Mouse (Mus musculus): ENCODE measurements around the gene Nfib.

The Nfib gene

DNA sequence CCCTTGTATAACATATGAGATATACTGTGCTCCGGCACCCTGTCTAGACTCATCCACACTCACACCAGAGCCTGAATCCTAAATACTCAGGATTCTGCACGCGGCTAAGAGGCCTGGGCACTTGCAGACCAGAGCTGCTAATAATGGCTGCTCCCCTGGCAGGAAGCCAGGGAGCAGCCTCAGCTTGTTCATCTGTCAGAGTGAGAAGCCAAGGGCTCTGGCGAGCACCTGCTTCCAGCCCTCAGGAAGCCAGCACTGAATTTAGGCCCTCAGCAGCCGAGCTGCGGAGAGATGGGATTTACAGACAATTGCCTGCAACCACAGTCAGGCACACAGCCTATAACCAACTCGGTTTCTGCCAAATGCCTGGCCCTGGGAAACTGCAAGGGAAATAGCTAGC lies 15.3 kb downstream of the Nfib start:
- no peak for DNase-seq (ENCODE audit: low spot score)

DNA sequence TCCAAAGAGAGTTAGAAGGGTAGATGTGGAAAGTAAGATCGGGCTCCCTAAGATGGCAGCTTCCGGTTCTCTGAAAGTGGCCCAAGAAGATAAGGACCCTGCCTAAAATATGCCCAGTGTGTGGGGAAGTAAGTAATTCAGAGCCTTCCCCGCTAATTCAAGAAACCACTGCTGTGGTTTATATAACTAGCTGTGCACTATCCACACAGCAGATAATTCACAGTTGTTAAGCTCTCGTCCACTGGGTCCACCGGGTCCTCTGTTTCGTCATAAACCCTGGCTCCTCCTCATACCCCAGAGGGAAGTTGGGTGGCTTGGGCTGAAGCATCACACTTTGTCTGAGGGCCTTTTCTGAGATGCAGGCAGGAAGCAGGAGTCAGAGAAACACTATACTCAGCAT lies 19.5 kb downstream of the Nfib start:
- DNase-seq (ENCODE audit: low spot score) = no peak

DNA sequence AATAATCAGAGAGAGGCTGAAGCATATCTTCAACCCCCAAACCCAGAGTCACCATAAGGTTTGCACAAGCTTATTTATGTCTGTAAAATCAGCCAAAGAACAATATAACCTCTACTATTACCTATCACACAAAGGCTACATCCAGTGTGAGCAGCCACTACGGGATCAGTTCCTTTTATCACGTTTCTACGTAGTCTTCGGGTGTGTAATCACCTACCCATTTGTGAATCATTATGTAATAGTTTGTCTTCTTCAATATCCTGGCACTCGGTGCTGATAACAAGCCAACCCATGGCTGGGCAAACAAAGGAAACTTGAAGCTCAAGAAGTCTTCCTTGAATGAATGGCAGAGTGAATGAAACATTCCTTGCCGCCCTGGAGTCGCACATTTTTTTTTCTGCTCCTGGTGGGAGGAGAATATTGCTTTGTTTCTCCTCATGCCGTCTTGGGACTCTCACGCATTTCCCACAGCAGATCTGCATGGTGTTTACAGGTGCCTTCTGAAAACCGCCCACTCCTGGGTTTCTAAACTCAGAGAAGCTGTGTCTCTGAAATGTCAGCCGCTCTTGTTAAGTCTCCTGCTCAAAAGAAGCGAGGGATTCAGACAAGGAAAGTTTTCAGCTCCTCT lies 21.3 kb downstream of the Nfib start:
- DNase-seq (ENCODE audit: low spot score) = no peak

DNA sequence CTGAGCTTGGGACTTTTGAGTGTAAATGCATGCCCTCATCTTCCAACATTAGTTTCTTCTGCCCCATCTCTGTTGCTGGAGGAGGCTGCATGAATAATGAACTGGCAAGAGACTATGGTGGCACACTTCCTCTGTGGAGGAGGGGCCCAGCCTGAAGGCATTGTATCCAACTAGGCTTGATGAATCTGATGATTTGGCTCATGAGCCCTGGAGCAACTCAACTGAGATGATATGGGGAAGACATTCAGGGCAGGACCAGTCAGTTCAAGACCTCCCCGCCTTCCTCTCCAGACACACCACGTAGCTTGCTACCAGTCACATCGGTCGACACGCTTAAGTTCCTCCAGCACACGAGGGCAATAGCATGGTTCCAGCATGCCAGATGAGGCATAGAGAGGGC lies 22.0 kb downstream of the Nfib start:
- DNase-seq (ENCODE audit: low spot score) = no peak

DNA sequence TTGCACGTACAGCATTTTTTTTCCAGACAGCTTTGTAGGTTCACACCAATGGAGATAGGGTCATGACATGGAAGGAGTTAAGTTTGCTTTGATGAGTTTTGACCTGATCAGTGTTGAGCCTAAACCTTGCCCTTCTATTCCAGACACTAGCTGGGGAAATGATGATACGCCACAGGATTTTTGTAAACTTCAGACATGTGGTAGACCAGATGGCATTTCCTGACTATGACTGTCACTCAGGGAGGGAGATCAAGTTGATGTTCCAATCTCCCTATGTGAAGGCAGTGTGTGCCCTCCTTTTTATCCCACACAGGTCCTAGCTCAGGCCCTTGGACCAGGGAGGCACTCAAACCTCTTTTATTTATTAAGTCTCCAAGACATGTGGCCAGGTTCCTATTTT lies 29.4 kb downstream of the Nfib start:
- no peak for DNase-seq (ENCODE audit: low spot score)

DNA sequence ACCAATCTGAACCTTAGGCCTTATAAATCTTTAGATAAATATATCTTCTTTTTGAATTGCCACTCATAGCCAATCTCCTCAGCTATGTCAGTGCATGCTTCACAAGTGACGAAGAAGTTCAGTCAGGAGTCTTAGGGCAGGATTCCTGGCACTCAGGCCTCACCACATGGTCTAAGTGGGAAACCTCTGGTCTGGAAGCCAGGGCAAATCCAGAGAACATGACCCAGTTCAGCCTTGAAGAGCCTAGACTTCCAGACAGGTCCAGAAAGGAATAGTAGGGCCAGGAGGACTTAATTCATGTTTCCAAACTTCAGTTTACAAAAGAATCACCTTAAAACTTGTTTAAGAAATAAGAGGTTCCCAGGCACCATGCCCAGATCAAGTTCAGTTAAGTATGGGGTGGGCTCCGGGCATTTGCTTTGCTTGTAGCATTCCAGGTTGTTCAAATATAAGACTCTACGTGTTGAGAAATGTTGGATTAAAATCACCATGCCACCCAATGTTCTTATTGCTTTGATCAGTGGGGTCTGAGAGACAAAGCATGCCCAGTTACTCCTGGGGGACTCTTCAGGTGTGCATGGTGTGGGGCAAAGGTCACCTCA lies 38.2 kb downstream of the Nfib start:
- DNase-seq (ENCODE audit: low spot score) = no peak

DNA sequence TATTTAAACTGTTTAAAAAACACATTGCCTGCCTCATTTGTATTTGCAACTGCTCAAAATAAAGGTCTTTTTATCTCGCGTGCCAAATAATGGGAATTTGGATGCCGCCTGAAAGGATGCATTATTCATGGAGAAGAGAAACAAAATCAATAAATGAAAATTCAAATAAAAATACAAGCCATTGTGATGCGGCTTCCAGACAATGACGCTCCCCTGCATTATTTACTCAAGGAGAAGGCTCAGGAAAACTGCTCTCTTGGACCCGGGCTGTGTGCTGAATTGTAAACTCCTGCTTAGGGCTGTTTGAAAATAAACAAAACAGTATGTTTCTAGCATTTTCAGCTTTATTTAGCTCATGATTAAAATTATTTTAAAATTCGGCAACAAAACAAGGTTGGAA lies 41.1 kb downstream of the Nfib start:
- no peak for DNase-seq (ENCODE audit: low spot score)

DNA sequence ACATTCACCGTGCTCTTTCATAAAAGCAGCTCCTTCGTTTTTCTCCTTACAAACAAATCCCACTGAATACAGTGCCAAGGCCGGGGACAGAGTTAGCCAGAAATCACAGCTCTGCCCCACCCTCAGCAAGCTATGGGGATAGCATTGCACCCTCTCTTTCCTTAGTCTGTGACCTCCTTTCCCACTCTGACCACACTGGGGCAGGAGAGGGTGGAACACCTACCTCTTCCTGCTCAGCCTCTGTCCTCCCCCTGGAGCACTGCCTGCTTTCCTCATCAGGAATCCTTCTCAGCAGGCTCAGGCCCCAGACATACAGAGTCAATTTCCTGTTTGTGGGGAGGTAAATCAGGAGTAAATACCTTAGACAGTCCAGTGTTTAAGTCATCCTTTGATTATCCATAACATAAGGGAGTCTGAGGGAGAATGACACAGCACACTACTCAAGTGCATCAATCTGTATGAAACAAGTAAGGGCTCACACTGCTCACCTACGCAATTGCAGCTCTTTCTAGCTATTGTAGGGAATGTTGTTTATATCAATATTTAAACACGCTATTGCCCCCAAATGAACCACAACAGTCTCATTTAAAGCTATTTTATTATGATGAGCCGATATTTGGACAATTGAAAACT lies 41.7 kb downstream of the Nfib start:
- no peak for DNase-seq (ENCODE audit: low spot score)

DNA sequence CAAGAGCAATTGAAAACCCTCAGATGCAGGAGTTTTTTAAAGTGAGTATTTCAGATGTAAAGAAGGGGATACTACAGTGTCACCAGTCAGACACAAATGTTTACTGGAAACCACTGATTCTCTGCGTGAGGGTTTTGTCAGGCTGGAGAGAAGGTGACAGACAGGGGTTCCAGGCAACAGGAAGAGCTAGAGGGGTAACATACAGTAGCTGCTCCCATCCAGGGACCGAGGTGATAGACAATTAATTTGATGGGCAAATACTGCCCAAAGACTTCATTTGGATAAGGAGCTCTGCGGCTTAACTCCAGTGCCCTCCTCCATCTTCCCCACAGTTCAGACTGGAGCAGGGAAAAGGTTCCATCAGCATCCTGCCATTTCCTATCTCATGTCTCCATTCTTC lies 42.9 kb downstream of the Nfib start:
- DNase-seq (ENCODE audit: low spot score) = no peak

DNA sequence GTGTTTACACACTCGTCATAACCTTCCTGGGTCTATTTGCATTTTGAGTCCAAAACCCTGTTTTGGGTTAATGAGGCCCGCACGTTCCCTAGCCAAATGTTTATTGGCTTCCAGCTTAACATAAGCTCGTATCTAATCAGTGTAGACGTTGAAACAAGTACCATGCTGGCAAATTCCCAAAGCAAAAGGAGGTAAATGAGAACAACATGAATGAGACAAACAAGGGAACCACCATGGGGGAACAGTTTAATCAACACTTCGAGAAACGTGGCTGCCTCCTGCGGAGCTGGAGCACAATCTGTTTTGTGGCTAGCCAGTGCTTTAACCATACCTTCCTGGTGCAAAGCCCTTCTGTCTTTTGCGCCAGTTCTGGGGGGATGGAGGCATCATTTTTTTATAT lies 43.3 kb downstream of the Nfib start:
- no peak for DNase-seq (ENCODE audit: low spot score)

DNA sequence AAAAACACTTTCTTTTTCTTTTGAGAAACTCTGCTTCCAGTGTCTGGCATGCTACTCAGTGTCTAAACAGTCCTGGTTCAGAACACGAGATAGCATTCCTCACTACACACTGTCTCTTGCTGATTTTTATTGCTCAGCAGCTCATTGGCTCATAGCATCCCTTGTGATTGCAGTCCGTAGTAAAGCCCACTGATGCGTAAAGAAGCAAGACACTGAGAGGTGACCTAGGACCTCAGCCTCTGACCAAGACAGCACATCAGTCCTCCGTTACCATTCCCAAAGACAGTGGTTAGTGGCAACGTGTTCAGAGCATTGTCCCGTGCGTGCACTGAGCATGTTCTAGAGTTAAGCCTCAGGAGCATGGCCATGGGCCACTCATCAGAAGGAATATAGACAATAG lies 44.3 kb downstream of the Nfib start:
- DNase-seq (ENCODE audit: low spot score) = no peak

DNA sequence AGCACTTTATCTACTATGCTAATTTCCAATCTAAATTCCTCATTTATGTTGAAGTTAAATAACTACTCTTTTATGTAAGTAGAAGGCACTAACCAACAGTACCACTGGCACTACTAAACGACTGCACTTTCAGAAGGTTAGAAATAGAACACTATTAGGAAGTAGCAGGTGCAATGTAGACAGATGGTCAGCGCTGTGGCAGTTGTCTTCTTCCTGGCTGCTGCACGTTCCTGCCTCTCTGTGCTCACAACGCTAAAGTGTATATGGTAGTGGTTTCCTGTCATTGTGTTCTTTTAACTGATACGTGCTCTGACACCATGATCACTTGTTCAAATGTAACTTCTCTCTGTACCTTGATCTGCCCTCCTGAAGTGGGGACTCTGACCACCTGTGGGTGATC lies 59.9 kb downstream of the Nfib start:
- DNase-seq (ENCODE audit: low spot score) = no peak

DNA sequence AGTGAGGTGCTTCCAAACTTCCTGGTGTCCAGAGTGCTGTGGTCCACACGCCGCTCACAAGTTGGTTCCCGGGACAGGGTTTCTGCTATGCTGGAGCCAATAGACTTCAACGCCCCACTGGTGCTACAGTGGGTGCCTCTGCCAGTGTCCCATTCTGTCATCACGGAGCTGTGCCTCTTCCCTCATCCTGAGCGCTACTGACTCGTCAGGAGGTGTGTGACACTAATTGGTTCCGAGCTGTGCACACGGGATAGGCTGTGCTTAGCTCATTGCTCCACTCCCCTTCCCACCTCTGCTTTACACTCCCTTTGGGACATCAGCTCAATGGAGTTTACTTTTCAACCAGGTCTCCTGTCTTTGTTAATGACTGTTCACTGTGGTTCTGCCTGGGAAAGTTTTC lies 60.8 kb downstream of the Nfib start:
- no peak for DNase-seq (ENCODE audit: low spot score)

DNA sequence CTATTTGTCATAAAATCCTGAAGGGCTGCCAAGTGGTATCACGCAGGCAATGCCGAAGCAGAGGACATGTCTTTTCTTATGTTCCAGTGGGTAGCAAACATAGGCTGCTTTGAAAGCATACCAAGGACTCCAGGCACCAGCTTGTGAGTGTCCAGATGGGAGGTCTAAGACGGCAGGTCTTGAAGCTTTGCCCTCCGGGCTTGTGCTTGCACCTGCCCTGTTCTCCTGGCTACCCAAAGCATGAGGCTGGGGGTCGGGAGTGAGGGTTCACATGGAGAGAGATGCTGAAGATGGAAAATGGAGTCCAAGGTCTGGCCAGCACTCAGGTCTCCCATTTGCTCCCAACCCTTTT lies 61.8 kb downstream of the Nfib start:
- no peak for DNase-seq (ENCODE audit: low spot score)

DNA sequence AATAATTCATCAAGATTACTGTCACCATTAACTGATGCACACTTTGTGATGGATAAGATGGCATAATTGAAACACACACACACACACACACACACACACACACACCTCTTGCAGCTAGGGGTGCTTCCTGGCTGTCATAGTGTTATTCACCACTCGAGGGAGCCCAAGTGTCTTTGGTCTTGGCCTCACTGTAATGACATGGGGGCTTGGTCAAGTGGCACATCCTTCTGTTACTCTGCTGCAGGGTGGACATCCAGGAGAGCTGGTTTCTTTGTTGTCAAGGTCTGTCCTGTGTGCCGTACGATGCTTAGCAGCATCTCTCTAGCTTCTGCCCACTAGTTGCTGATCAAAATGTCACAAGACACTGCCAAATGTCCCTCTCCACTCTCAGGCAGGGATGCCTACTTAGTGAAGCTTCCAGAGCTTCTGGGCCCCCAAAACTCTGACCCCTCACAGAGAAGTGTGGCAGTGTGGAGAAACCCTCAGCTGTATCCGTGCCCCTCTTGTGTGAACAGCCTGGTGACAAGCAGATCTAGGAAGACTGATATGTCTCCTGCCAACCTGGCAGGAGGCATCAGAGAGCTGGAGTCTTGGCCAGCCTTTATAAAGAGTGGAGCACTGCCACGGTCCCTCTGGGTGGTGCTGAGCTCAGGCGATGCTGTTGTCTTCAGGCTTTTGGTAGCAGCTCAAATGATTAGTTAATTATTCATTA lies 62.4 kb downstream of the Nfib start:
- no peak for DNase-seq (ENCODE audit: low spot score)

DNA sequence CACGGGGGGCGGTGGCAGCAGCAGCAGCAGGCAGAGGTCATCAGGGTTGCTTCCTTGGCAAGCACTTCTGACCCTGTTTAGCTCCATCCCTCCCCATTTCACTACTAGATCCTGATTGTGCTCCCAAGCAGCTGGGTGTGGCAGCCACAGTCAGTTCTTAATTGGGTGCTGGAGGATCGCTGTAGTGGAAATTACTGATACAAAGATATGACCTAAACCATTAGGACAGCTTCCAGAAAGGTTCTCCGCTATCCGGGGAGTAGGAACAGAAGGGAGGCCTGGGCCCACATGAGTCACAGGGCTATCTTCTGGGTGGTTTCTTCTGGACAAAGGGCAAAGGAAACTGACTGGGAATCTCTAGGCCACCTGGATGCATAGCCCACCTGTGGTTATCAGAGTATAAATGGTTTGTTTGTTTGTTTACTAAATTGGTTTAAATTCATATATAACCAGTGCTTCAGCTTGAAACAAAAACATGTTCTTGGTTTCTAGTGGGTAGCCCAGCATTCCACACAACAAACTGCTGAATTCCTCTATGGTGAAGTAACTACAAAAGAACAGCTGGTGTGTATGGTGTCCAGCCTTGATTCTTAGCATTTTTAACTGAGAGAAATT lies 64.4 kb downstream of the Nfib start:
- DNase-seq (ENCODE audit: low spot score) = no peak

DNA sequence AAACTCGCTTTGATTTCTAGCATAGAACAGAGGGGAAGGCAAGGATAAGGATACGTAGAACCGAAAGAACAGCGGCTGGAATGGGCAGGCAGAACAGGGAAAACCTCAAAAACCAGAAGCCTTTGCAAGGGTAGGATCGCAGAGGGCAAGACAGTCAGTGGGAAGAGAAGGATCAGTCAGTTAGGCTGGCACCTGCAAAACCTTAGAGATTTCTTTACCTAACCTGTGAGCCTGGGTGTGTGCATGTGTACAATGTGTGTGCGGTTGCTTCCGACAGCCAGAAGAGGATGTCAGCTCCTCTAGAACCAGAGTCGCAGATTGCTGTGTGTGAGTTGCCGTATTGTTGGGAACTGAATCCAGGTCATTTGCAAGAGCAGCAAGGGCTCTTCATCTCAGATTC lies 67.3 kb downstream of the Nfib start:
- no peak for DNase-seq (ENCODE audit: low spot score)

DNA sequence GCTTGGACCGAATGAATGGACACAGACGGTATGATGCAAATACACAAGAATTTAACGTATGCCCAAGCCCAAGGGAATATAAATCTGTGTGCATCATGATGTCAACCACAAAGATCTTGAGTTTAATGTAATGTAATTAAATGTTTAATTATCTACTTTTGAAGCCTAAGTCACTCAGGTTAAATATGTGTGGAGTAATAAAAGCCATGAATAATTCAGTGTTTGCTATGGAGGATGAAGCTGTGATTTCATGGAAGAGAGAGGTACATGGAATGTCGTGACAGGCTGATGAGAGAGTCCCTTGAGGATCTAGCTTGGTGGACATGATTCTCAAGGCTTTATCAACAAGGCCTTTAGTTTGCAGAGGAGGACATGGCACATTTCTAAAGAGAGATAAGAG lies 67.9 kb downstream of the Nfib start:
- DNase-seq (ENCODE audit: low spot score) = no peak

DNA sequence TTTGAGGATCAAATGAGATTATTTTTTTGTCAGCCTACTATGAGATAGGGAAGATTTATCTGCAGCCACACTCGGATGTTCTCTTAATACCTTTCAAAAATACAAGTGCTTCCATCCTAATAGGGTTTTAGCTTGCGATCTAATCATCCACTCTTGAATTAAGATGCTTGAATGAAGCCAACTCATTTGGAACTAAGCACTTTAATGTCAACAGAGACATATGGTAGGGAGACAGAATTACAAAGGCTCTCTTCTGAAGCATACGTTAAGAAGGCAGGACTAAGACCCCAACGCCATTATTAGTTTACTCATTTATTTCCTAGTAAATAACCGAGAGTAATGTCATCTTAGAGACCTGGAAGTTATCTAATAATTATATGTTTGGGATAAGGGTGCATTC lies 68.9 kb downstream of the Nfib start:
- DNase-seq (ENCODE audit: low spot score) = no peak

DNA sequence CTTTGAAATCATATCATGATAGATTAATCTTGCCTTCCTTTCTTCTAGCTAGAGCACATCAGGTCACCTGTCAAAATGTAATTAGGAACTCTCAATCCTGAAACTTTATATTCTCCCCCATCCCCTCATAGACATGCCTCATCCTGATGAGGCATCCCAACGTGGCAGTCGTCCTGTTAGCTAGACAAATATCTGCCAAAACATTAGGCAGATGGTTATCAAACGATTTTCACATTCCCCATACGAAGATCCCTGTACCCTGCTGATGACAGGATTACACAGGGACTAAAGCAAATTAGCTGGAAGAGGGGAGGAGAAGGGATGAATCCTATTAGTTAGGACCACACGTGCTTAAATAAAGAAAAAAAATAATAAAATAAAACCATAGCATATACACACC lies 69.7 kb downstream of the Nfib start:
- no peak for DNase-seq (ENCODE audit: low spot score)

DNA sequence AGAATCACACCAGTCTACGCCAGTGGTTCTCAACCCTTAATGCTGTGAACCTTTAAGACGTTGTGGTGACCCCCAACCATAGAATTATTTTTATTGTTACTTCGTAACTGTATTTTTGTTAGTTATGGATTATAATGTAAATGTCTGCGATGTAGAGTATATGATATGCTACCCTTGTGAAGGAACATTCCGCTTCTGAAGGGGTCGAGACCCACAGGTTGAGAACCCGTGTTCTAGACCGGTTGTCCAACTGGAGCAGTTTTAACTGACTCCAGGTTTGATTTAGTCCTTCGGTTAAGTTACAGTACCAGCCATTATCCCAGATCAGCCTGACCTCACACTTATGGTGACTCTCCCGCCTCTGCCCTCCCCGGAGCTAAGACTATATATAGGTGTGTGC lies 70.4 kb downstream of the Nfib start:
- DNase-seq (ENCODE audit: low spot score) = no peak

DNA sequence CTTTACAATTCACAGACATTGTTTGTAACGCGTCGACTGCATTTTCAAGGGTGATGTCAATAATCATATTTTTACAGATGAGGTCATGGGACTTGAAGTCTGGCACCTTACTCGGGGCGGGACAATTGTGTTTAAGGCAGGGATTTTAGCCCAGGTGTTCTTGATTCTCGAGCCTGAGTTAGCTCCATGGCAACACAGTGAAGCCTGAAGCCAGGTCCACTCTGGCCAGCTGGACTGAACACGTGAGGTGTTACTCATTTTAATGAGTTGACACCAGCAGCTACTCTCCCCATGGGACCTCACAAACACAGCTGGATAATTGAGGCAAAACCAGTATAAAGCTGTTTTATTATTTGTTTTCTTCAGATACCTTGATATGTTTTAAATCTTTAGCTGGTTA lies 71.2 kb downstream of the Nfib start:
- no peak for DNase-seq (ENCODE audit: low spot score)
